Mouse (Mus musculus) forebrain, embryonic 11.5 days (tissue): ENCODE results near the gene Lonp2. TPM values are rescaled to one million over a fixed set of nuclear protein-coding genes. Genes with fewer than 3 reads are reported as not detected.

Source experiments
- ATAC-seq: fragments of 200-750 bp; cut with Nextera tagmentation; replicated peaks from 2 replicates; pipeline ENCODE4 v1.8.0; 2017; ENCODE audit warnings: moderate TSS enrichment; ENCODE audit not compliant: low FRiP score
- DNase-seq: peaks from one replicate; pipeline ENCODE4 v3.0.0-alpha.2; 2017; ENCODE audit warnings: low spot score
- H3K27ac ChIP-seq: fragments of 300-500 bp; sonication (generic); 2 replicates; pipeline ENCODE4 v1.5.1; 2014; ENCODE audit warnings: low read depth, low read length
- H3K27me3 ChIP-seq: fragments of 300-500 bp; sonication (generic); 2 replicates; pipeline ENCODE4 v1.6.1; 2014; ENCODE audit warnings: mild to moderate bottlenecking, low read length, mixed read lengths; ENCODE audit not compliant: control insufficient read depth, insufficient read depth
- H3K36me3 ChIP-seq: fragments of 300-500 bp; sonication (generic); 2 replicates; pipeline ENCODE4 v1.6.1; 2014; ENCODE audit warnings: mild to moderate bottlenecking, low read length, moderate library complexity, mixed read lengths; ENCODE audit not compliant: control insufficient read depth, insufficient read depth
- H3K4me1 ChIP-seq: fragments of 300-500 bp; sonication (generic); replicated peaks from 2 replicates; pipeline ENCODE4 v1.6.1; 2014; ENCODE audit warnings: low read length, mixed read lengths; ENCODE audit not compliant: control insufficient read depth, insufficient read depth
- H3K4me2 ChIP-seq: fragments of 300-500 bp; sonication (generic); 2 replicates; pipeline ENCODE4 v1.6.1; 2014; ENCODE audit warnings: low read depth, mild to moderate bottlenecking, low read length, moderate library complexity, mixed read lengths; ENCODE audit not compliant: severe bottlenecking
- H3K4me3 ChIP-seq: fragments of 300-500 bp; sonication (generic); 2 replicates; pipeline ENCODE4 v1.5.1; 2014; ENCODE audit warnings: low read depth, low read length
- H3K9ac ChIP-seq: fragments of 300-500 bp; sonication (generic); 2 replicates; pipeline ENCODE4 v1.6.1; 2014; ENCODE audit warnings: low read length
- H3K9me3 ChIP-seq: fragments of 300-500 bp; sonication (generic); 2 replicates; pipeline ENCODE4 v1.6.1; 2016; ENCODE audit warnings: low read length, mixed read lengths; ENCODE audit not compliant: control insufficient read depth
- WGBS: fragments of 180-500 bp; shearing (Covaris S2); extraction: QIAGEN DNeasy Blood & Tissue Kit; methylation state at CpG from one replicate; pipeline ENCODE4 v1.1.7; 2014; 5-methylcytosine and 5-hydroxymethylcytosine counted together
- polyA plus RNA-seq: library from polyadenylated mRNA; unstranded; fragments of >200 nt; fragmentation: Nextera tagmentation; extraction: Ambion mirVana; gene quantifications from 2 replicates; pipeline ENCODE4 v1.2.1, GENCODE M21; 2014

Lonp2 gene
- polyA plus RNA-seq, 1 experiment from 2014 or later, result 57.1 TPM

GRCm38 (mm10) chr8:86586642-86587041 is 37.2 kb upstream of the Lonp2 start:
- no peak overlapping the region for H3K4me2 ChIP-seq
- DNase-seq, result no peak
- H3K4me1 ChIP-seq, result no peaks in the 10 kb centered on the region
- H3K4me3 ChIP-seq, result no peak overlapping the region
- no peak overlapping the region for H3K9ac ChIP-seq
- H3K27me3 ChIP-seq, result no peaks in the 10 kb centered on the region
- 53% methylated on average over 6 of the region's 6 CpGs for WGBS
- H3K27ac ChIP-seq, result no peak overlapping the region
- no peaks in the 10 kb centered on the region for H3K9me3 ChIP-seq
- no peaks in the 10 kb centered on the region for H3K36me3 ChIP-seq
- ATAC-seq, result no peak

GRCm38 (mm10) chr8:86588338-86588737 is 35.5 kb upstream of the Lonp2 start:
- Histone ChIP-seq H3K4me3 (no peak overlapping the region), H3K9me3 (no peaks in the 10 kb centered on the region), H3K36me3 (no peaks in the 10 kb centered on the region), H3K27ac (no peak overlapping the region), H3K9ac (no peak overlapping the region), H3K27me3 (no peaks in the 10 kb centered on the region), H3K4me2 (no peak overlapping the region), H3K4me1 (no peaks in the 10 kb centered on the region)
- DNase-seq (no peak), ATAC-seq (no peak)
- 89% methylated on average over 5 of the region's 5 CpGs for WGBS

GRCm38 (mm10) chr8:86593099-86593498 is 30.7 kb upstream of the Lonp2 start:
- no peaks in the 10 kb centered on the region for H3K9me3 ChIP-seq
- no peak for DNase-seq
- H3K4me3 ChIP-seq, result no peak overlapping the region
- no peak overlapping the region for H3K9ac ChIP-seq
- no peaks in the 10 kb centered on the region for H3K27me3 ChIP-seq
- ATAC-seq, result no peak
- H3K4me1 ChIP-seq, result no peaks in the 10 kb centered on the region
- H3K27ac ChIP-seq, result no peak overlapping the region
- no peak overlapping the region for H3K4me2 ChIP-seq
- H3K36me3 ChIP-seq, result no peaks in the 10 kb centered on the region
- WGBS, result 70% methylated on average over 10 of the region's 10 CpGs

- no peaks in the 10 kb centered on the region for H3K9me3 ChIP-seq
- H3K27me3 ChIP-seq, result no peaks in the 10 kb centered on the region
- no peaks in the 10 kb centered on the region for H3K4me1 ChIP-seq
- no peak overlapping the region for H3K4me2 ChIP-seq
- ATAC-seq (no peak), DNase-seq (no peak)
- WGBS, result 89% methylated on average over 3 of the region's 3 CpGs
- H3K27ac ChIP-seq, result no peak overlapping the region
- no peak overlapping the region for H3K9ac ChIP-seq
- H3K4me3 ChIP-seq, result no peak overlapping the region
- H3K36me3 ChIP-seq, result no peaks in the 10 kb centered on the region
These were observed 29.6 kb upstream of the Lonp2 start for GRCm38 (mm10) chr8:86594159-86594796.

GRCm38 (mm10) chr8:86595671-86596070 is 28.2 kb upstream of the Lonp2 start:
- no peak overlapping the region for H3K27ac ChIP-seq
- H3K4me3 ChIP-seq, result no peak overlapping the region
- ATAC-seq (no peak), DNase-seq (no peak)
- no peak overlapping the region for H3K9ac ChIP-seq
- 90% methylated on average over 5 of the region's 5 CpGs for WGBS
- H3K4me1 ChIP-seq, result no peaks in the 10 kb centered on the region
- H3K9me3 ChIP-seq, result no peaks in the 10 kb centered on the region
- H3K4me2 ChIP-seq, result no peak overlapping the region
- no peaks in the 10 kb centered on the region for H3K27me3 ChIP-seq
- no peaks in the 10 kb centered on the region for H3K36me3 ChIP-seq

- Histone ChIP-seq H3K27me3 (no peaks in the 10 kb centered on the region), H3K4me1 (no peaks in the 10 kb centered on the region), H3K27ac (no peak overlapping the region), H3K9ac (no peak overlapping the region), H3K9me3 (no peaks in the 10 kb centered on the region), H3K4me3 (no peak overlapping the region), H3K4me2 (no peak overlapping the region), H3K36me3 (no peaks in the 10 kb centered on the region)
- ATAC-seq, result no peak
- no peak for DNase-seq
- WGBS, result 89% methylated on average over 7 of the region's 7 CpGs
These were observed 26.2 kb upstream of the Lonp2 start for GRCm38 (mm10) chr8:86597681-86598080.

GRCm38 (mm10) chr8:86599299-86599698 is 24.5 kb upstream of the Lonp2 start:
- 91% methylated on average over 6 of the region's 6 CpGs for WGBS

GRCm38 (mm10) chr8:86600311-86600710 is 23.5 kb upstream of the Lonp2 start:
- Histone ChIP-seq H3K4me2 (no peak overlapping the region), H3K4me1 (no peaks in the 10 kb centered on the region), H3K9ac (no peak overlapping the region), H3K27me3 (no peaks in the 10 kb centered on the region), H3K36me3 (no peaks in the 10 kb centered on the region), H3K4me3 (no peak overlapping the region), H3K27ac (no peak overlapping the region), H3K9me3 (no peaks in the 10 kb centered on the region)
- DNase-seq (no peak), ATAC-seq (no peak)
- WGBS, result 79% methylated on average over 3 of the region's 3 CpGs

More at GRCm38 (mm10) chr8:86599299-86599698, 24.5 kb upstream of the Lonp2 start:
- H3K9ac ChIP-seq, result no peak overlapping the region
- no peak overlapping the region for H3K27ac ChIP-seq
- H3K9me3 ChIP-seq, result no peaks in the 10 kb centered on the region
- DNase-seq (no peak), ATAC-seq (no peak)
- H3K4me2 ChIP-seq, result no peak overlapping the region
- no peaks in the 10 kb centered on the region for H3K27me3 ChIP-seq
- H3K4me1 ChIP-seq, result no peaks in the 10 kb centered on the region
- no peak overlapping the region for H3K4me3 ChIP-seq
- H3K36me3 ChIP-seq, result no peaks in the 10 kb centered on the region

- no peak overlapping the region for H3K4me3 ChIP-seq
- H3K27ac ChIP-seq, result no peak overlapping the region
- no peaks in the 10 kb centered on the region for H3K4me1 ChIP-seq
- H3K36me3 ChIP-seq, result no peaks in the 10 kb centered on the region
- no peaks in the 10 kb centered on the region for H3K9me3 ChIP-seq
- DNase-seq, result no peak
- no peak for ATAC-seq
- H3K4me2 ChIP-seq, result no peak overlapping the region
- H3K9ac ChIP-seq, result no peak overlapping the region
- WGBS, result 52% methylated on average over 2 of the region's 2 CpGs
- no peaks in the 10 kb centered on the region for H3K27me3 ChIP-seq
These were observed 20.7 kb upstream of the Lonp2 start for GRCm38 (mm10) chr8:86603174-86603573.
